Mouse (Mus musculus) layer of hippocampus, adult 11-12 months (tissue): Measurements from ENCODE around the gene Trp53i11.

Experiments used
- DNase-seq: peaks from one replicate; pipeline ENCODE4 v3.0.0; 2022; ENCODE audit warnings: low spot score

Gene Trp53i11

GRCm38 (mm10) chr2:93242166-93242565 lies 54.8 kb downstream of the Trp53i11 start:
- no peak for DNase-seq

GRCm38 (mm10) chr2:93243439-93244089 lies 56.2 kb downstream of the Trp53i11 start:
- no peak for DNase-seq

- no peak for DNase-seq
Measured at GRCm38 (mm10) chr2:93244090-93244443, 56.7 kb downstream of the Trp53i11 start.

- no peak for DNase-seq
Measured at GRCm38 (mm10) chr2:93249058-93249457, 61.7 kb downstream of the Trp53i11 start.

- no peak for DNase-seq
Measured at GRCm38 (mm10) chr2:93250611-93251010, 63.3 kb downstream of the Trp53i11 start.
